Mouse (Mus musculus) mature B cell (primary cell): ENCODE data around the gene Clic4.
"Not testable (repeated sequence)": the region's sequence is repeated elsewhere in the genome, so short reads cannot be mapped to it uniquely, and the experiment has no call there.

Source experiments
- in situ Hi-C: fragments of 300-500 bp; cut with MboI; formaldehyde crosslinking; loops from 2 replicates; pipeline ENCODE4 v1.14.3; 2019

Gene Clic4

DNA sequence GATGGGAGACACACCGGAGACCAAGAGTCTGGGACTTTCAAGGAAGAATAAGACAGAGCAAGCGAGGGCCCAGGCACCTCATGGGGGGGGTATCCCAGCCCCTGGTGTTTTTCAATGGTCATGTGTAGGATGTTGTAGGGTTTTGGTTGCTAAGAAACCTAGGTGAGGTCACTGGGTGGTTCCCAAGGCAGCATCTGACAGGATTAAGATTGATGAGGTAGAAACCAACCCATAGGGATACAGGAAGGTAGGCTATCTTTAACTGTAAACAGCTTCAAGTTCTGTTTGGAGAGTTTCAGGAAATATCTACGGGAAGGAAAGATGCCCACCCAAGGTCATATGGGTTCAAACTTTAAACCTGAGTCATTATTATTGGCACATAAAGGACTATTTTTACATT is 21.2 kb upstream of the Clic4 start:
- in situ Hi-C loops = no loop called here

DNA sequence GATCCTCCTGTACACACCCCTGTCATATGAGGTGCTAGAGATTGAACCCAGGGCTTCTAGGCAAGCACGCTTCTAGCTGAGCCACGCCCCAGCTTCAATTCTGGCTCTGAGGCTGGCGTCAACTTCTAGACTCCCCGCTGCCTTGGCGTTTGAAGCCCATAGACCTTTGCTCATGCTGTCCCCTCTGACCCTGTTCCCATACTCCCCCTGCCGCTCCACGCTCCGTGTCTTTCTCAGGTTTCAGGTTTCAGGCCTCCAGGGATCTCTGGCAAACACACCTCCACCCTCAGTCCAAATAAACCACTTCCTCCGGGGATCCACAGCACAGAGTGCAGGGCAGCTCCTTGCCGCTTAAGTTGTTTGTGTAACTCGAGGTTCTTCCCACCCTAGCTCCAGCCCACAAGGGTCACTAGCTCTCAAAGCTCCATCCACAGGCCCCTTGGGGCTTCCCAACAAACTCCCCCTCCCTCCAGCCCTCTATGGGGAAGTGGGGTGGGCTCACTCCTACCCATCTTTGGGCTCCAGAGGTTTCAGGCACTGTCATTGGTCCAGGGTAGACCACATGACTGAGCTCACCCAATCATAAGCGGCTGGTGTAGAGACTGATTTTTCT is 20.0 kb upstream of the Clic4 start:
- in situ Hi-C loops = no loop called here

DNA sequence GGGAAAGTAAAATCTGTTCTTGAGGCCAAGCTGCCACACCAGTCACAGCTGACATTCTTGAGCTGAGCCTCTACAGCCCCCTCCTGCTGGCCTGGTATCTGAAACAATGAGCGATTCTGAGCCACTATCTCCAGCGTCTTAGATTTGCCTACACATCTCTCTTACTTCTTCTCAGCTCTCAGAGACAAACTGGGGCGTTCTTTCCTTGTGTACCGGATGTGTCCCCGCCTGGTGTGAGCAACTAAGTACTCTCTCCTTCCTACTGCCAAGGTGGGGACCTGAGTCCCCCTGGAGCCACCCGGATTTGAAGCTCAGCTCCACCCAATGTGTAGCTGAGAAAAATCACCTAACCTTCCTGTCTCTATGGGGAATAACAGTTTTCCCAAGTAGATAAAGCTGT is 19.2 kb upstream of the Clic4 start:
- in situ Hi-C loops = no loop called here

DNA sequence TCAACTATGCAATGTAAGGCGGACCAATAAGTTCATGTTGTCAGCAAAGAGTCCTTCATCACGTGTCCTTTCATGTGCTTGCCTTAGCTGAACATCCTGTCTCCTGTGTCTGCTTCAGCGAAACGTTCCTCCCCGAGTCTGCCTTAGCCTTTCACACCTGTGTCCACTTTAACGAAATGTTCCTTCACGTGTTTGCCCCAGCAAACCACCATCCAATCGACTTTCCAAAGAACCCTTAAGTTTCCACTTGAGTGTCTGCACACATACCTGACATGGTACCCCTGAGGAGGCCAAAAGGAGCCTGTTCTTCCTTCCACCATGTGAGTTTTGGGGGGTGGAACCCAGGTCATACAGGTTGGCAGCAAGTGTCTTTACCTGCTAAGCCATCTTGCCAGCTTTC is 18.6 kb upstream of the Clic4 start:
- in situ Hi-C loops = no loop called here

DNA sequence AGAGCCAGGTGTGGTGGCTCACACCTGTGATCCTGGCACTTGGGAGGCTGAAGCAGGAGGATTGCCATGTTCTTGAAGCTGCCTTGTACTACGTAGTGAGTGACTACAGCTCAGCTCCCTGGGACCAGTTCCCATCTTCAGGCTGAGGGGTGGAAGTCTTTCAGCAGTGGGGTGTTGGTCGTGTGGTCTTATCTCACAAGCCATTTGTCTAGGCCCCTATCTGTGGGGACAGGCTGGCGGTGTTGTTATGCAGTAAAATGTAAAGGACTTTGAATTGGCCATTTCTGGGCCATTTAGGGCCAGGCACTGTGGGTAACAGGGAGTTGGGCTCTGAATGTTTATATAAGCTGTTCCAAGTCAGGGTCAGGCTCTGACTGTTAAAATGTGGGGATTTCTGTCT is 15.4 kb upstream of the Clic4 start:
- in situ Hi-C loops = no loop called here

DNA sequence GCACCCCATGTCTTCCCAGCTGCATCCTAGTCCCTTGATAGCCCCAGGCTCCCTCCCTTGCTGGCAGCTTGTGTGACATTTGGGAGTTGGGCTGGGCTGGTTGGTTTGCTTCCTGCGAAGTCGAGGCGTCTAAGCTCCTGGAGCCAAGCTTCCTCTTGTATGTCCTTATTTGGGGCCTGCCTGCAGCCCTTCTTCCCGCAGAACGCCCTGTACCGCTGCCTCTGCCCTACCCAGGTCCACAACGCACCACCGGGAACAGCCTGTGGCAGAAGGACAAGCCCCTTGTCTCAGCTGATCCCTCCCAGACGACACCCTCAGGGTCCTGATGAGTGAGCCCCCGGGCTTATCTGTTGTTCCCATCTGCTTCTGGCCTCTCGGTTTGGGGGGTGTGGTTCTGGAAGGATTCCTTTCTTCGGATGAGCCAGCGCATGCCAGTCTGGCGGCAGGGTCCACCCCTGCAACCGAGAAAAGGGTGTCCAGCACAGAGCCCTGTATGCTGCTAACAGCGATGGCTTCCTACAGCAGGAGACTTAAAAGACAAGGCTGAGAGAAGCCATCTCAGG is 14.3 kb upstream of the Clic4 start:
- in situ Hi-C loops = no loop called here

DNA sequence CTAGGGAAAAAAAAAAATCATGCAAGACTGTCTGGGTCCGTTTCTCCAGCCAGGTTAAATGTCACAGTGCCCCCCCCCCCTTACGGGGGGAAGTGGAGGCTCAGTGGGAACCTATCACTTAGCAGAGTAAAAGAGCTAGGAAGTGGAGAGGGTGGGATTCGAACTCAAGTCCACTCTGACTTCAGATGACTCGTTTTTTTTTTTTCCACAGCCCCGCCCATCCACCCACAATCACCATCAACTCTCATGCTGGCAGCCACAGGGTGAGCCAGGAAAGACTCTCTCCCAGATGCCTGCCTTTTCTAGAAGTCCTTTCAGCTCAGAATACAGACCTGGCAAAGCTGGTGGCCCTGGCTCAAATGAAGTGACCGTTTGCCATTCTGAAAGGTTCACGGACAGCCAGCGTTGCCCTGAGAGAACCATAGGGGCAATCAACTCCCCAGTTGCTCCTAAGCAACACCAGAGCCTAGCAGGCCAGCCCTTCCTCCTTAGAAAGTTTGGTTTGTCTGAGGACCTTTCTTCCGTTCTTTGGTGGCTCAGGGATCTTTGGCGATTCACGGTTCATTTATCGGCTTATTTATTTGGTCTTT is 13.5 kb upstream of the Clic4 start:
- in situ Hi-C loops = no loop called here

DNA sequence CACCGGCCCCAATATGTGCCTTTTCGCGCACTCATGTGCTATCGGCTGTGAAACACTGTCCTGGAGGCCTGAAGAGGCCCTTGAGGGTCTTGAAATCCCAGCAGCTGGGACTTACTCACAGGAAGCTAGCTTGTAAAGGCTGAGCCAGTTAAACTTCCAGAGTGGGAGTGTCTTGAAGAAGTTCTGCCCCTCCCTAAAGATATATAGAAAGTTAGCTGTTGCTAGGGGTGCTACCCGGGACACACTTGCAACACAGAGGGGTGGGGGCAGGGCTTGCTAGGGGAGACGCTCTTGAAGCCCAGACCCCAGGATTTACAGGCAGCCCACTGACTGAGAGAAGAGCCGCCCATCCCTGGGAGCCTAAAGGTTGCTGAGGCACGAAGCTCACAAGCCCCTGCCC is 12.8 kb upstream of the Clic4 start:
- in situ Hi-C loops = no loop called here

DNA sequence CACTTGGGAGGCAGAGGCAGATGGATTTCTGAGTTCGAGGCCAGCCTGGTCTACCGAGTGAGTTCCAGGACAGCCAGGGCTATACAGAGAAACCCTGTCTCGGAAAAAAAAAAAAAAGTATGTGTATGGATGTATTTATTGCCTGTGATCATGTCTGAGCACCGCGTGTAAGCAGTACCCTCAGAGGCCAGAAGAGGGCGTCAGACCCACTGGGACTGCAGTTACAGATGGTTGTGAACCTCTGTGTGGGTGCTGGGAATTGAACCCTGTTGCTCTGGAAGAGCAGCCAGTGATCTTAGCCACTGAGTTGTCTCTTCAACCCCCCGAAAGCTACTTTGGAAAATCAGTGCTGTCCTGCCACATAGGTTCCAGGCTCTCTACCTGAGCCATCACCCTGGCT is 11.3 kb upstream of the Clic4 start:
- in situ Hi-C loops = no loop called here

DNA sequence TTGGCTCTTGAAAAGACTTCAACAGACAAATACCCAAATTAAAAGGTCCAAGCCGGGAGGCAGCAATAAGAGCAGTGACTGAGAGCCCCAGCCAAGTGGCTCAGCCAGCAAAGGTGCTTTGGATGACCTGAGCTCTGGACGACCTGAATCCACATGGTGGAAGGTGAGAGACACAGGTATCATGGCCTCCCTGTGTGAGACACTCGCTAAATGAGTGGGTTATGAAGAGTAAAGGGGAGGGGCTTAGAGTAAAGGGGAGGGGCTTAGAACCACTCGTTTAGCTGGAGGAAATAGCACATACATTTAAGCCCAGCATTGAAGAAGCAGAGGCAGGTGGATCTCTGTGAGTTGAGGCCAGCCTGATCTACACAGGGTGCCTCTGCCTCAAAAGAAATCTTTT is 10.8 kb upstream of the Clic4 start:
- in situ Hi-C loops = no loop called here

DNA sequence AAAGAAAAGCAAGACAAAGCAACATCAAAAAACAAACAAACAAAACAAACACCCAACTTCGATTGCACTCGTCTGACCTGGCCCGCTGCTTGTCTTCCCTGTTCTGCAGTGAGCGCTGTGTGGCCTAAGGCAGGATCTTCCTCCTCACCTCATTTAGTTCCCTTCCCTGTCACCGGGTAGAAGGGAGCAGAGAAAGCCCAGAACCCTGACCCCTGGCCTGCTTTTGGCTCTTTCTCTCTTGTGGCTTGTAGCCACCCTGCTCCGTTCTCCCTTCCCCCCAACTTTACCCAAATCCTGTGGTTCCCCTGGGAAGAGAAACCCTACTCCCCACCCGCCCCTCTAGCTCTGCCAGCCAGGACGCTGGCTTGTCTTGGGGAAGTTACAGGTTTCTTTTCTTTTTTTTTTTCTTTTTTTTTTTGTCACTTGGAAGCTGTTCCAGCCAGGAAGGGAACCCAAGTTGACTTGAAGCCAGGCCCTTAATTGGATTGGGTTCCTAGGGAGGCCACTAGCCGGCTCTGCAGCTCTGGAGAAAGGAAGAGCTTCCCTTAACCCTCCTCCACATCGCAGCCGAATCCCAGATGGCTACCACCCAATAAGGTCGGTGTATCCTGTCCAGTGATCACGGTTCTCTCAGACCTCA is 10.2 kb upstream of the Clic4 start:
- in situ Hi-C loops = no loop called here

DNA sequence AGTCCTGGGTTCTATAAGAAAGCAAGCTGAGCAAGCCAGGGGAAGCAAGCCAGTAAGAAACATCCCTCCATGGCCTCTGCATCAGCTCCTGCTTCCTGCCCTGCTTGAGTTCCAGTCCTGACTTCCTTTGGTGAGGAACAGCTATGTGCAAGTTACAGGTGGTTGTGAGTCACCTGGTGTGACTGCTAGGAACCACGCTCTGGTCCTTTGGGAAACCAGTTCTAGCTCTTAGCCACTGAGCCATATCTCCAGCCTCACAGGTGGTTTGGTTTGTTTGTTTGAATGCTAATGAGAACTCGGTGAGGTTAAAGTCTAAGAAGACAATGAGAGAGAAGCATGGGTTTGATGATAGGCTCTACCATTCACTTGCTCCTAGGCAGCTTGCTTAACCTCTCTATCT is 7.4 kb upstream of the Clic4 start:
- in situ Hi-C loops = not testable (repeated sequence)

DNA sequence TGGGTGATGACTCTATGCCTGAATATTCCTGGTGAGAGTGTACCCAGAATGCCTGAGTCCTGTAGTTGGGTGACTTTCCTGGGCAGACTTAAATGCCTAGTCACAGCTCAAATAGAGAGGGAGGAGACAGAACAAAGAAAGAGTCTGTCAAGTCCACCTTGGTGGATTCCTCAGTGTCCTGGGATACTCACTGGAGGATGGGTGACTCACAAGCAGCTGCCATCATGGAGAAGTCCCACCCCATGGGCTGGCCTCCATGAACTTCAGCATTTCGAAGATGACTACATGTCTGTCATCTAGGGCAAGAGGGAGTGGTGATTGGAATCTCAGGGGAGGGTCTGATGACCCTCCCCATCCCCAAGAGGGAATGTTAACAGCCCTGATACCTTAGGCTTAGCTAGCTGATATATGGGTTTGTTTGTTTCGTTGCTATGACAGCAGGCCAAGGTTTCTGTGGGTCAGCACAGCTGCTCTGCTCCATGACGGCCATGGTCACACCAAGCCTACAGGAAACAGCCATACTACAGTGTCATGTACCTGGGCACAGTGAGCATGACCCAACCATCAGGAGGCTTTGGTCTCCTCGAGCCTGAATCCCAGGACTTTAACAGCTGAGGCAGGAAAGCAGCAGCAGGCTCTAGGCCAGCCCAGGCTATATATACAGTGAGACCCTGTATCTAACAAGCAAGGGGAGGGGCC is 4.2 kb upstream of the Clic4 start:
- in situ Hi-C loops = no loop called here

DNA sequence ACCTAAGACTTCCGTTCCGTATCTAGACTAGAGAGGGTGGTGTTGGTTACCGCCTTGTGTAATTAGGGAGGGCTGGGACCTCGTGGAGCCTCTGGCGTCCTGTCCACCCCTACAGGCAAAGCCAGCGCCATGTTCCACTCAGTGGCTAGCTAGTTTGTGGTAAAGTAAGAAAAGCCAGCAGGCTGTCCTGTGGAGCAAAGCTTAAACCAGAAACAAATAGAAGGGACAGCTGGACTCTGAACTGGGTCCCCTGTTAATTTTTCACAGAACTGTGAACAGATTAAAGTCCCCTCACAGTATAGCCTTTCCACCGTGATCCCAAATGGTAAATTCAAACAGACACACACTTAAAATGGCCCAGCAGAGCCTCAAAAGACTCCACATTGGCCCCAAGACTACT is 2.1 kb upstream of the Clic4 start:
- in situ Hi-C loops = no loop called here

DNA sequence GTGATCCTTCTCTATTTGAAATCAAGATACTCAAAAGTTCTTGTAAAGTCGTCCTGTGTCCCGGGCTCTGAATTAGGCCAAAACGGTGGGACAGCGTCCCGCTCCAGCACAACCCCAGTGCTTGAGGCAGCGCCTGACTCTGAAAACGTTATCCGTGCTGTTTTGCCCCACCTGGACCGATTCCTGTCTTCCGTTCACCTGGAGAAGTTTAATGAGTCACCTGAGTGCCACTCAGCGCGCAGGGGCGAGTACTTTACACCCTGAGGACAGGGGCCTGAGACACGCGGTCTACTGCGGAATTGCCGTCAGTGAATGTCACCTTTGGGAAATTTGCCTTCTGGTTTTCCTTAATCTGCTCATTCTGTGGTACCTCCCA is 681 bp upstream of the Clic4 start:
- in situ Hi-C loops = no loop called here

DNA sequence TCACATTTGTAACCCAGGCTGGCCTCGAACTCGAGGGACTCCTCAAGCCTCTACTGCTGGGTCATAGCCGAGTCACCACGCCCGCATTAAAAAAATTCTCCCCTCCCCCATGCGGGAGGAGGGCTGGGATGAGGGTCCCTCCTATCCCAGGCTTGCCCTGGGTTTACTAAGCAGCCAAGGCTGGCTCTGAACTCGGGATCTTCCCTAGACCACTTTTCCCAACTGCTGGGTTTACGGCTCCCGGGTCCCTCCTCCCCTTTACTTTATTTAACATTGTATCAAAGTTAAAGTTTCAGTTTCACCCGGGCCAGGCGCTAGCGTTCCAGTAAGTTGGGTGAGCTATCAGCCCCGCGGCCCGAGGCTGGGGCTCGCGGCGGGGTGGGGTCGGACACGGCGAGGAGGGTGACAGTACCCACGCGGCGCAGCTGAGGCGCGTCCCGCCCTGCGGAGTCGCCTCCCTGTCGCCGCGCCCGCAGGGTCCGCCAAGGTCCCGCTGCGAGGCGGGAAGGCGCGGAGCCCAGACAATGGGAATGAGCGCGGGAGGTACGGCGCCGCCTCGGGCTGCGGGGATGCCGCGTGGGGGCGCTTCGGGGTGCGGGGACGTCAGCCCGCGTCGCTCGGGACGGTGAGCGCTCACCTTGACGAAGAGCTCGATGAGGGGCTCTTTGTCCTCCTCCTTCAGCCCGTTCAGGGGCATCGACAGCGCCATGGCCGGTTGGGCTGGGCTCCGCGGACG is 565 bp downstream of the Clic4 start:
- in situ Hi-C loops = no loop called here

DNA sequence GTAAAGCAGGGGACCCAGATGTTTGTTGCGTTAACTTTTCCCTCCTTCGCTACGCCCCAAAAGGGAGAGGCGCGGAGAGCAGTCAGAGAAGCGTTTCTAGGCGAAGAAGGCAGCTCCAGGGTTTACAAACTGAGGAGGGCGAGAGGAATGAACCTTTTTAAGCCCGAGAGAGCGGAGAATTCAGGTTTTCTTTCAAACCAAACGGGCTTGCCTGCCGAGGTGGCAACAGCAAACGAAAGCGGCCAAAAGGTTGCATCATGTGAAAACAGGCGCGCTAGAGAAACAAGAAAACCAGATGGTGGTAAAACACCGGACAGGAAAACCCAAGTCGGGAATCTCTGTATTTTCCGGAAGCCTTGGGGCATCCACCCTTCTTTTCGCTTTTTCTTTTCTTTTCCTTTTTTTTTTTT is 1.2 kb downstream of the Clic4 start:
- in situ Hi-C loops = no loop called here

DNA sequence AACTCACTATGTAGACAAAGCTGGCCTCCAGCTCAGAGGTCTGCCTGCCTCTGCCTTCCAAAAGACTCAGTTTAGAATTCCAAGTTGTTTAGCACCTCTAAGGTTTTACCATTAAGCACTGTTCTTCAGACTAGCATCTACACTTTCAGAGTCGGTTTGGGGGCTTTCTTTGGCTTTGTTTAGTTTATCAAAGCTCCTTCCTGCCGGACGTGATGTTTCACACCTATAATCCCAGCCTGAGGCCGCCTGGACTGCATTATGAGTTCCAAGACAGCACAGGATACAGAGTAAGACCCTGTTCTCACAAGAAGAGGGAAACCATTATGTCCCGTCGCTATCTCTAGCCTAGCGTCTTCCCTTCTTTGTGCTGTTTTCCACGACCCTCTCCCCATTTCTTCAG is 2.1 kb downstream of the Clic4 start:
- in situ Hi-C loops = no loop called here

DNA sequence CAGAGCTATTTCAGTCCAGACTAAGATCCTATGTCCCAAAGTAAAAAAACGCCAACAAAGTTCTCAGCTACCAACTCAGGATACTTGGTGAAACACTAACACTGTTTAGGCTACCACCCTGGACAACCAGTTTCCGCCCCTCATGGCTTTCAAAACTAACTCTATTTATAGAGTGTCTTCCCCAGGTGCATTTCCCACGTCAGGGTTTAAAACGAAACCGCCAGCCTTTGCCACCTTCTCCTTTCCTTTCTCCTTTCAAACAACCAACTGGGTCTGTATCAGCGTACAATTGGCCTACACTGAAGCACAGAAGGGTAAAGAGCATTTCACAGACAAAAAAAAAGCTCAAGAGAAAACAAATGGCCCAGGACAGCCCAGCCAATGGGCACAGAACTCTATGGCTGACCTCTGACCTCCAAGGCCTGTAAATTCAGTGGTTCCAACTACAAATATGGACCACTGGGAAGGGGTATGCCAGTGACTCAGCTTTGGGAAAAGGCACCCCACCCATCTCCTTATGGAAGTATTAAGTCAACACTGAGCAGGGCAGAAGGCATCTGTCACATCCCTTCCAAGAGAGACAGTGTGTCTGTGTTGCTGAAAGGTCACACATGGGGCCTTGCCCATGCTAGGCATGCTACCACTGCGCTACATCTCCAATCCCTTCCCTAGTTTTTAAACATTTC is 2.8 kb downstream of the Clic4 start:
- in situ Hi-C loops = no loop called here

DNA sequence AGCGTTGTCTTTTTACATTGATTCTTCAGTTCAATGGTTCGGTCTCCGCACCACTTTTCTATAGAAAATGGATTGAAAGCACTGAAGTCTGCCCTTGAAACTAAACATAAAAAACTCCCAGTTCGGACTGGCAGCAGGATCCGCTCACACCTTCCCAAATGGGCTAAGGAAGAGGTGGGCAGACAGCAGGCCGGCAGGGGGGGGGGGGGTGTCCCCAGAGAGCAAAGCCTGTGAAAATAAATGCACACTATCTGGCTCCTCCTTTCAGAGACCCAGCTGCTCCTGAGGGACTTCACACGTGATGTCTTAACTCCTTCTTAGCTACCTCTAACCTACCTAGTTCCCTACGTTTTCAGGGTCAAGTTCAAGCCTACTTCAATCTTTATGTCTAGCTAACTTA is 5.1 kb downstream of the Clic4 start:
- in situ Hi-C loops = no loop called here

DNA sequence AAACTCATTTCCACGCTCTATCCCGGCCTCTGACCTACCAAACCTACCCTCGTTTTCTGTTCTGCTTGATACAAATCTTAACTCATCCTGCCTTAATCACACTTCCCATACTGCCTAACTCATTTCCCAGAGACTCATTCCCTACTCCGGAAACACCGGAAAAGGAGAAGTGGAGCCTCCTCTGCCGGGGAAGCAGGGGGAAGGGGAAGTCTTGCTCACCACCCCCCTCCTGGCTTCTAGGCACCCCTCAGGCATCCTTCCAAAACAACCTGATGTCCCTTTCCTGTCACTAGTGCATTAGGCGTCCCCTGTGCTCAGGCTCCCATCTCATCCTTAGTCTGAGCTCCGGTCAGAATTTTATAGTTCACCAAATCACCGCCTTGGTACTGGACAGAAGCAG is 5.6 kb downstream of the Clic4 start:
- in situ Hi-C loops = no loop called here

DNA sequence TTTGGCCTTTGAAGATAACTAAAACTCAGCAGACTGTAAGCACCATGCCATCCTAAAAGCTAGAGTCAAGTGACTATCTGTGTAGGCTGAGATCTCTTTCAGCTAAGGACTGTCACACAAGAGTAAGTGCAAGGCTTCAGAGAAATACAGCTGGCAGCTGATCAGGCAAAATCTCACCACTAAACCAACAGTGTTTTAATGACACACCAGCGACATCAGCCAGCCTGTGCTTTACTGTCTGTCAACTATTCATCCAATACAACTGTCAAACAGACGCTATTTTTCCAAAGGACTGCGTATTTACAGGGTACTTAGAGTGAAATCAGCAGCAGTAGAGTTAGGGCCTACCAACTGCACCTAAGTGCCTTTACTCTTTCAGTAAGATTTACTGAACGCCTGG is 12.2 kb downstream of the Clic4 start:
- in situ Hi-C loops = no loop called here
